8 mouse cellular contexts compared by ENCODE assay signal in the genomic region with DNA sequence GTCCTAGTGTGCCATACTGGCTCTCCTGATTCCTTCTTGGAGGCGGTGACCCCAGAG. TPM values are rescaled to one million over a fixed set of nuclear protein-coding genes. Genes with fewer than 3 reads are reported as not detected.
A peak's percentile ranks its signal among the peaks of the same experiment; 100 is the strongest.
DNase-seq lines count a peak whose midpoint lies in the region; ATAC-seq and TF ChIP-seq lines count a peak whose summit lies in the region.

A gene (plus strand): TSS at position 22 of the 57 bp plus-strand sequence.

- CTCF ChIA-PET in Patski (lab: Charles Lee), result no interaction called here

- peaks cover 18% of the 10 kb centered on the region for H3K36me3 ChIP-seq in forebrain, embryonic 16.5 days (ENCODE audit: control insufficient read depth, insufficient read depth)
- peaks cover 44% of the 10 kb centered on the region for H3K36me3 ChIP-seq in hindbrain, embryonic 14.5 days (replicated peaks; ENCODE audit: control insufficient read depth, insufficient read depth)
- peaks cover 17% of the 10 kb centered on the region for H3K36me3 ChIP-seq in liver, embryonic 16.5 days (ENCODE audit: control insufficient read depth, insufficient read depth)

- DNase-seq in adrenal gland, adult 18-20 months (ENCODE audit: low spot score in 2 of 2), result no peak
- no peak for DNase-seq in adrenal gland, adult (ENCODE audit: inconsistent age in 2 of 2, low spot score in 1 of 2)
- no peak for DNase-seq in Patski (ENCODE audit: low read depth, low spot score)
- DNase-seq in hindbrain, embryonic 14.5 days (ENCODE audit: low spot score), result no peak
- DNase-seq in cerebellum, postnatal 14 days, result no peak
- DNase-seq in cerebellum, adult 18-20 months, result no peak

- WGBS in forebrain, embryonic 16.5 days, result 0% methylated on average over 1 of the region's 1 CpGs
- WGBS in hindbrain, embryonic 14.5 days, result 13% methylated on average over 1 of the region's 1 CpGs
- WGBS in liver, embryonic 16.5 days (ENCODE audit: insufficient replicate concordance), result 0% methylated on average over 1 of the region's 1 CpGs

- H3K27me3 ChIP-seq in Patski, result no peaks in the 10 kb centered on the region
- H3K27me3 ChIP-seq in forebrain, embryonic 16.5 days (replicated peaks; ENCODE audit: control insufficient read depth, insufficient read depth, low read length), result no peaks in the 10 kb centered on the region
- no peaks in the 10 kb centered on the region for H3K27me3 ChIP-seq in hindbrain, embryonic 14.5 days (ENCODE audit: control insufficient read depth, insufficient read depth, low read length)
- no peaks in the 10 kb centered on the region for H3K27me3 ChIP-seq in liver, embryonic 16.5 days (ENCODE audit: control insufficient read depth, insufficient read depth, low read depth, low read length)

- TF ChIP-seq CTCF in Patski (IDR thresholded peaks at IDR 0.05), result no peak

- peaks cover 15% of the 10 kb centered on the region for H3K4me1 ChIP-seq in forebrain, embryonic 16.5 days (replicated peaks; ENCODE audit: control insufficient read depth, insufficient read depth, low read length)
- H3K4me1 ChIP-seq in hindbrain, embryonic 14.5 days (replicated peaks; ENCODE audit: control insufficient read depth, insufficient read depth, low read length), result peaks cover 8% of the 10 kb centered on the region
- peaks cover 21% of the 10 kb centered on the region for H3K4me1 ChIP-seq in liver, embryonic 16.5 days (ENCODE audit: control insufficient read depth, low read depth, low read length)

- no peak for ATAC-seq in Patski
- ATAC-seq in forebrain, embryonic 16.5 days, result no peak
- ATAC-seq in hindbrain, embryonic 14.5 days (ENCODE audit: low FRiP score), result no peak
- no peak for ATAC-seq in liver, embryonic 16.5 days (ENCODE audit: low read depth)

- H3K9me3 ChIP-seq in forebrain, embryonic 16.5 days (ENCODE audit: control insufficient read depth, low read length), result no peaks in the 10 kb centered on the region
- no peaks in the 10 kb centered on the region for H3K9me3 ChIP-seq in hindbrain, embryonic 14.5 days (ENCODE audit: control insufficient read depth, low read length)
- no peaks in the 10 kb centered on the region for H3K9me3 ChIP-seq in liver, embryonic 16.5 days (replicated peaks; ENCODE audit: control insufficient read depth, low read length)

- peak within 1 kb of the TSS; percentile 78 for H3K4me3 ChIP-seq in forebrain, embryonic 16.5 days (replicated peaks; ENCODE audit: low read length)
- H3K4me3 ChIP-seq in hindbrain, embryonic 14.5 days (replicated peaks; ENCODE audit: low read length), result peak within 1 kb of the TSS; percentile 86
- H3K4me3 ChIP-seq in liver, embryonic 16.5 days (ENCODE audit: low read depth, low read length), result peak within 1 kb of the TSS; percentile 99

- in situ Hi-C loops in Patski (cut with MboI; ENCODE audit: low pct_unique_long_range_greater_than_20kb), result no loop called here

- peak within 1 kb of the TSS; percentile 92 for H3K4me2 ChIP-seq in forebrain, embryonic 16.5 days (ENCODE audit: low read length)
- H3K4me2 ChIP-seq in hindbrain, embryonic 14.5 days (replicated peaks), result peak within 1 kb of the TSS; percentile 85
- H3K4me2 ChIP-seq in liver, embryonic 16.5 days (ENCODE audit: low read depth, low read length), result peak within 1 kb of the TSS; percentile 90

- peak within 1 kb of the TSS; percentile 95 for H3K9ac ChIP-seq in forebrain, embryonic 16.5 days (replicated peaks; ENCODE audit: low read depth, low read length)
- peak within 1 kb of the TSS; percentile 97 for H3K9ac ChIP-seq in hindbrain, embryonic 14.5 days
- peak within 1 kb of the TSS; percentile 98 for H3K9ac ChIP-seq in liver, embryonic 16.5 days (ENCODE audit: low read depth, low read length)

- H3K27ac ChIP-seq in forebrain, embryonic 16.5 days (ENCODE audit: low read length), result peak within 1 kb of the TSS; percentile 99
- H3K27ac ChIP-seq in hindbrain, embryonic 14.5 days, result peak within 1 kb of the TSS; percentile 96
- H3K27ac ChIP-seq in liver, embryonic 16.5 days (ENCODE audit: low read length), result peak within 1 kb of the TSS; percentile 94

- POLR2A ChIA-PET in Patski (lab: Charles Lee), result no interaction called here

RNA-seq across cellular contexts. Expression of the gene that starts here (rescaled TPM):
- total RNA-seq in adrenal gland, adult 18-20 months (2021), result 10 to 100 TPM; 75.0 to 82.1 TPM
- 143 TPM for polyA plus RNA-seq in Patski (2021)
- polyA plus RNA-seq in forebrain, embryonic 16.5 days (2015; fragmentation: Nextera tagmentation; extraction: Ambion mirVana), result 115 and 122 TPM in 2 replicates
- 110 and 118 TPM in 2 replicates for polyA plus RNA-seq in hindbrain, embryonic 14.5 days (2014; fragmentation: Nextera tagmentation; extraction: Ambion mirVana)
- 39.5 and 42.6 TPM in 2 replicates for polyA plus RNA-seq in liver, embryonic 16.5 days (2015; fragmentation: Nextera tagmentation; extraction: Ambion mirVana)
